Mouse (Mus musculus) cerebellum, adult 9-11 months (tissue): ENCODE measurements at regions not wholly inside any gene's neighbourhood (a gene's known extent, or its start where the extent isn't known, plus 50 kb on each side); places are given as distances from the start of the nearest gene placed in this dataset.

ENCODE experiments used
- DNase-seq: peaks from one replicate; pipeline ENCODE4 v3.0.0; 2022

DNA sequence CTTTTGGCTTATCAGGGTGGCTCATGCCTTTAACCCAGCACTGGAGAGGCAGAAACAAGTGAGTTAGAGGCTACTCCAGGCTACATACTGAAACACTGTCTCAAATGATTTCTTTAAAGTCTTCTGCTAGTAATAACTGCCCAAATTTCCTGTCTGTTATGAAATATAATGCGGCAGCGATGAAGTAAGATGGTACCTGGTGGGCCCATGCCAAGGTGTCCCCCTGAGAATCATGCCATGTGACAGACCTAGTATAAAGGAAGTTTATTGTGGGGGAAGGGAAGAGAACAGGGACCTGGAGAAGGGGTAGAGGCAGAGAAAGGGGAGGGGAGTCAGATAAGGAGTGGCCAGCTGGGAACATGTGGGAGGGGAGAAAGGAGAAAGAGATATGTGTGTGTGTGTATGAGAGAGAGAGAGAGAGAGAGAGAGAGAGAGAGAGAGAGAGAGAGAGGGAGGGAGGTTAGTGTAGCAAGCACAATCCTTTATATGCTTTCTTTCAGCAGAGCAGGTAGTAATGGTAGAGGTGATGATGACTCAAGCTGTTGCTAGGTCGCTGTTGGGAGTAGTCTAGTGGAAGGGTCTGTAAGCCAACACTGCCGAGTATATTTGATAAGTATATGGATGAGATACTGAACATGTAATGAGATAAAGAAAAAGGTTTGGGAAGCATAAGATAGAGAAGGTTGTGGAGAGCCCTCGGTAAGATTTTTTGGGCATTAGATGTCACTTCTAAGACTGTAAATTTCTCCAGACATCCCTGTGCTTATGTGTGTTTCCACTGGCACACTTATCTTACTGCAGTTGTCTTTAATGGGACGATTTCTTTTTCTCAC lies 71.1 kb upstream of the Dph5 start:
- DNase-seq = no peak

DNA sequence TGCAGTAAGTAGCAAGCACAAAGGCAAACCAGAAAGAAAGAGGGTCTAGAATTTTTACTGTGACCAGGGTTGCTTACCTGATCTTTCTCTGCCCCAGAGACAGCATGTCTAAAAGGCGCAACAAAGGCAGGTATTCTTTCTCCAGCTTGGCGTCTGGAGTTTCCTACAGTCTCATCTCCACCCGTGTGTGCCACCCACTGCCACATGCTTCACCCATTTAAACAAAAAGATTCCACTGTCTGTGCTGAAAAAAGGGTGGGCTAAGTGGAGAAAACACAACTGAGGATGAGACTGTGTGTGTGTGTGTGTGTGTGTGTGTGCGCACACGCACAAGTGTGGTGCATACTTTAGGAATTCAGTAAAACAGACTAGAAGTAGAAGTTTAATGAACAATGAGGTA lies 69.9 kb upstream of the Dph5 start:
- no peak for DNase-seq

DNA sequence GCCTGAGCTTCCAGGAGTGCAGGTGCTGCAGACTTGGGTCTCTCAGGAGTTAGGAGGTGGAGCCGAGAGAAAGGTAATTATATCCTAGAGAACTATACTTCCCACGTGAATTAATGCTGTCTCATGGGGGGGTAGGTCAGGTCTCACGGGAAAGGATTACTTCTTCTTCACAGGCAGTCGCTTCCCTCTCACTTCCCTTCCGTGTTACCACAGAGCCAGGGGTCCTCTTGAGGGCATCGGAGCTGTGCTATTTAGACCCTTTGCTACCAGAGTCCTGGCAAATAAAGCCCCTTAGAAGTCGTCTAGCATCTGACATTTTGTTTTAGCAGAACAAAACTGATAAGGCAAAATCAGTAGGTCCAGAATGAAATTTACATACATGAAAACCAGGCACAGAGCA lies 68.9 kb upstream of the Dph5 start:
- no peak for DNase-seq

DNA sequence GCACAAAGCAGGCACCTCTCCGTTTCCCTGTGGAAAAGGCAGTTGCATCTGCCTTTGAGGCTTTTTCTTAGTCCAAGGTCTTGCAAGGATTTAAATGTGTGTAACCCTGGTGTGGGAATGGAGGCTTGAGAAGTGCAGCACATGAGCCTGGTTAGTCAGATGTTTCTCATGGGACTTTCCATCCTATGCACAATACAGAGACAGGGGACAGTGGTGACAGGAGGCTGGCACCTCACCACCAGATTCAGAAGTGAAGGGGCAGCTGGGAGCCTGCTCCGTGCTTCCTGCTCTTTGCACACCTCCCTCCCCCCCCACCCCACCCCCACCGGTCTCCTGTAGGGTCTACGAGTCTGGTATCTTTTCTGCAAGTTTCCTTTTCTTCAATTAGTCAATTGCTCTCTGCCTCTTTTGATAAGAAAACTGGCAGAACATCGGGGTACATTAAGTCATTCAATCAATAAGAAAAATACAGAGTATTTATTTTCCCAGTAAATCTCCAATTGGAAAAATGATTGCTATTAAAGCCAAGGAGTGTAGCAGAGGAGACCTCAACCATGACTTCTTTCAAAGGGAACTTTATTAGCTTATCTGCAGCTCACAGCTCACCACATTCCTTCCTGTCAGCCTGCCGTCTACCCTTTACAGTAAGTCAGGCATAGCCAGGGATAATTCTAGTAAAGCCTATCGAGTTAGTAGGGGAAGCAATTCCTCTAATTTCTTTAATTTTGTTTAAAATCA lies 68.1 kb upstream of the Dph5 start:
- DNase-seq = no peak

DNA sequence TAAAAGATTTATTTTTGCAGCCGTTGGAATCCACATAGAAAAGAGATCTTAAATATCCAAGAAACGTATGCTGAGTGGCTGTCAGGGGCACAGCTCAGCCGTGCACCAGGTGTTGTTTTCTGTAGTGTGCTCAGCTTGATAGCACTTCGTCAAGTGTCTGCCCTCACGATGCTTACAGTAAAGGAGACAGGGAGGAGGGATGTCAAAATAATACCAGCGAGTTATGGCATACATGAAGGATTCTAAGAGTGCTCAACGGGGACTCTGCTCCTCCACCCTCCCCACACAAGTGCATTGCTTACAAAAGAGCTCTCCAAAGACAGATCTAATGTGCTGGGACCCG lies 67.5 kb upstream of the Dph5 start:
- no peak for DNase-seq

DNA sequence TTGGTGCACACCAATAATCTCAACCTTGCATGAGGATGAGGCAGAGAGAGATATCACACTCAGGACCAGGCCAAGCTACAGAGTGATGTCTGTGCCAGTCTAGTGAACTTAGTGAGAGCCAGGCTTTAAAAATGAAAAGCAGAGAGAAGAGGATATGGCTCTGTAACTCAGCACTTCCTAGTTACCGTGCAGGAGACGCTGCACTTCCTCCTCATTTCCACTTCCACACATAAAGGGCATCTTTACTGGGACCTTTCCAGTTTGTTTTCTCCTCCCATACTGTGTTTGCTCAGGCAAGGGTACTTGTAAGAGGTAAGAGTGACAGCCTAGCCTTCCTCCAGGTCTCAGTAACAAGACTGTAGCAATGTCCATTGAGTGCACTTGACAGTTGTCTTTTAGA lies 66.0 kb upstream of the Dph5 start:
- no peak for DNase-seq

DNA sequence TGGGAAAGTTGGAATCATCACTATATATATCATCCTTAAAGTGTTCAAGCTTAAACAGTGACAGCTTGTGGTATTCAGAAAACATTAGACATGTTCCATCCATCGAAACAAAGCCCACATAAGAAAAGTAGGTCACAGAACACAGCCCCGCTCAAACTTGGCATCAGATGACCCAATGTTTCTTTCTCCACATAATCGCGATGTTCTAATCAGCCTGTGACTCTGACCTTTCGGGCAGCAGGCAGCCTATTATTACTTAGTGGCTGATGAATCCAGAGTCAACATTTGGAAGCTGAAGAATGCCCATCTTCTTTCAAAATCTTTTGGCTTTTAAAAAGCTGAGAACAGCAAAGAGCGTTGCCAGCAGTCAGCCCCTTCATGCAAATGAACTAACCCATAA lies 65.1 kb upstream of the Dph5 start:
- DNase-seq = peak; percentile 7

DNA sequence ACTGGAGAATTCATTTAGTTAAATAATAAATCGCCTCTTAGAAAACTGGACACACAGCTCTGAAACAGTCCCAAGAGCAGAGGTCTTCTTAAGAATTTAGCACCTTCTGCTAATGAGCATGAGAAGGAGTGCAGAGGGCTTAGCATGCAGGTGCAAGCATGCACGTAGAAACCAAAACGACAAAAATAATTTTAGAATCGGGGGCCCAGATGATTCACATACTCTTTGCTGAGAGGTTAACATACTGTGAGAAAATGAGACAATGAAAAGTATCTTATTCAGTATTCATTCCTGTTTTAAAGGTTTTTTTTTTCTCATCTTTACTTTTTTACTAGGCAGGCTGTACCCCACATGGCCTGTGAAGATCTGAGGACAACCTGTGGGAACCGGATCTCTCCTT lies 63.9 kb upstream of the Dph5 start:
- no peak for DNase-seq

DNA sequence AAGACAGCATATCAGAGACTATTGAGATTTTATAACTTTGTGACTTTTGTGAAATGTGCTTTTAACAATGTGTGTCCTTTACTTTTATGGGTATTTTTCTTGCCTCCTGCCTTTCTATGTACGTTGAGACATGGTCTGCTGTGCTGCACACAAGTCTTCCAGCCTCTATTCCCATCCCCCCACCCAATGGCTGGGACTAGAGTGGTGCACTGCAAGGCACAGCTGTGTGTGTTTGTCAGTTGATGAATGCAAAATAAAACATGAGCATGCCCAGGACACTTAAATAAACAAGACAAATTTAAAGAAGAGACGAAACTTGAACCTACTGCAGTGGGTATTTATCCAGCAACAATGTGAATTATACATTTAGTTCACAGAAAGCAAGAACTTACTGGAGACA lies 62.8 kb upstream of the Dph5 start:
- DNase-seq = no peak

DNA sequence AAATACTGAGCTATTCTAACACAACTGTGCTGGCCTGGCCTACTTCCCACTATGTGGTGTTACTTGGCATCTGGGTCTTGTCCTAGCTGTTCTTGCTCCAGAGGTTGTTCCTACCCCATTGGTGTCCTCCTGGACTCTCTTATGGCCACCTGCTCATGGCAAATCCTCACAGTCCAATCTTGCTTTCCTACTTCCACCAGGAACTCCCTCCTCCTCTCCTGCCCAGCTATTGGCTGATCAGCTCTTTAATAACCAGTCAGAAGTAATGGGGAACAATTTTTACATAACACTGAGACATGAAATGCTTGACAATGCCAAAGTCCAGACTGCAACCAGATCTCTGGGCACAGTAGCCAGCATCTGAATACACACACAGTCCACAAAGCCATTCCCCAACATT lies 52.3 kb upstream of the Dph5 start:
- DNase-seq = no peak

DNA sequence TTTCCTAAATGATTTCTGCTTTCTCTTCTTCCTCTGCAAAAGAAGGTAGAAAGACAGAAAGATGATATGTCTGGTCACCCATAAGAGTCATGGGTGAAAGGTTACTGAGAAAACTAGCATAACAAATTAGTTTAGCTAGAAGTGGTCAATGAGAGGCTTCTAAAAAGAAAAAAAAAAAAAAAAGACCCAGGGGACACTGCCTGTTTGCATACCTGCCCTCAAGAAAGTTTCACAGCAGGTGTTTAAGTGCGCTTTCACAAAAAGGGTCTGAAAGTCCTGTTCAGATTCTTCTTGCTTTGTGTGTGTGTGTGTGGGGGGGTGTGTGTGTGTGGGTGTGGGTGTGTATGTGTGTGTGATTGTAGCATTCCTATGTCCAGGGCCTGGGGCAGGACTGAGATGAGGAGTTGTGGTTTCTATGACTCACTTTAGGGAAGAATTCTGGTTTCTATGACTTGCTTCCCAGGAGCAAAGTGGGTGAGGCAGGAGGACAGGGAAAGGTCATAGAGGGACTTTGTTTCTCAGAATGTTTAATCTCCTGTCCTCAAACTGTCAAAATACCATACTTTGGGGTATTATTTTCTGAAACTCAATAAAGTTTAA lies 49.9 kb upstream of the Dph5 start:
- DNase-seq = no peak
